Comparison of ENCODE assay signal across 13 mouse cellular contexts in the genomic region with DNA sequence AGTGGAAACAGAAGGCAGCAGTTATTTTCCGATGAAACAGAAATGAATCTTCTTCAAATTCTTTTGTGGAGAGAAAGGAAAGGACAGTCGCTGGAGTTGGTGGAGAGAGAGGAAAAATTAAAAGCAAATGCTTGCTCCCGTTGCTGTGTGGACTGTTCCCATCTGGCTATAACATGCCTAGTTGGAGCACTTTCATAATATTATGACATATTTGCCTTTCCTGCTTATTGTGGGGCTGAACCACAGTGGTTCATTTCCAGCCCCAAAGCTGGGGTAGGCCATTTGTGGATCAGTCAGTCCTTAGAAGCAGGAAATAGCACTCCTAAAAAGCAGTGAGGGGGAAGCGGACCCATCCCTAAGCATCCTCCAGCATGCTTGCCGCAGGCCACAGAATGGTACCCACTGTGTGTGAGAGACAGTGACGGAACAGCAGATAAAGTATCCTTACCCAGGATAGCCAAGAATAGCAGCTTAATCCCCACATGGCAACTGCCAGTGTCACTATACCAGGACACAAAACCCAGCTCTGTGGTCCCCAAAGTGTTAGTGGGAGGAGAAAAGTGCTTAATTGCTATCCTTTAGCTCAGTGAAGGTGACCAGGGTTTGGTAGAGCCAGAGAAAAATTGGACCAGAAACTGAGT.
DNase-seq lines count a peak whose midpoint lies in the region; ATAC-seq and TF ChIP-seq lines count a peak whose summit lies in the region.
"Had no signal": no experiment of that assay in that cellular context is flagged by ENCODE, and none has a peak within 500 bp of the region (broad histone marks: within the 10 kb centered on the region; RNA-seq: fewer than 3 reads in every experiment).

No protein-coding gene starts in this region.

- H3K9ac ChIP-seq in embryonic facial prominence, embryonic 12.5 days = no peak overlapping the region
- H3K9ac ChIP-seq in midbrain, embryonic 11.5 days (ENCODE audit: low read length) = no peak overlapping the region
- H3K9ac ChIP-seq: limb, embryonic 13.5 days; lung, embryonic 15.5 days had no signal

- no peak for TF ChIP-seq POLR2A in thymus, adult 2 months (IDR thresholded peaks at IDR 0.05; ENCODE audit: control insufficient read depth, extremely low read depth, insufficient read depth, low read length, poor library complexity)

- TF ChIP-seq CTCF in thymus, adult 2 months (IDR thresholded peaks at IDR 0.05; ENCODE audit: borderline replicate concordance, control insufficient read depth, extremely low read depth, insufficient read depth, low read length, poor library complexity) = no peak

- H3K4me2 ChIP-seq in embryonic facial prominence, embryonic 12.5 days (replicated peaks) = no peak overlapping the region
- H3K4me2 ChIP-seq in midbrain, embryonic 11.5 days = 0 out of 2 replicates have a peak overlapping the region, but pooled peaks have one; percentile 26
- H3K4me2 ChIP-seq: limb, embryonic 13.5 days; lung, embryonic 15.5 days had no signal

- WGBS in embryonic facial prominence, embryonic 12.5 days = 58% methylated on average over 6 of the region's 6 CpGs
- 62% methylated on average over 6 of the region's 6 CpGs for WGBS in embryonic facial prominence, embryonic 10.5 days
- 57% methylated on average over 6 of the region's 6 CpGs for WGBS in midbrain, embryonic 11.5 days
- WGBS in thymus, adult 2 months = 93% methylated on average over 6 of the region's 6 CpGs

- 0 out of 2 replicates have a peak overlapping the region, but pooled peaks have one; percentile 5 for H3K27ac ChIP-seq in embryonic facial prominence, embryonic 12.5 days
- H3K27ac ChIP-seq in embryonic facial prominence, embryonic 10.5 days (replicated peaks) = no peak overlapping the region; the same call in 1 of the 2 replicates
- peak overlapping the region; percentile 71 for H3K27ac ChIP-seq in midbrain, embryonic 11.5 days (ENCODE audit: low read depth, low read length)
- H3K27ac ChIP-seq in thymus, adult 2 months (ENCODE audit: control insufficient read depth, insufficient read depth, low read length) = no peak overlapping the region
- H3K27ac ChIP-seq: limb, embryonic 13.5 days; lung, embryonic 15.5 days had no signal

- no peak for DNase-seq in embryonic facial prominence, embryonic 10.5 days (ENCODE audit: low spot score)
- DNase-seq in right cerebral cortex, postnatal 4 days = peak; percentile 8
- no peak for DNase-seq in right cerebral cortex, postnatal 14 days
- DNase-seq in midbrain, embryonic 11.5 days (ENCODE audit: low spot score, missing footprints) = peak; percentile 85
- no peak for DNase-seq in adipocyte (ENCODE audit: low spot score)
- no peak for DNase-seq in thymus, adult 2 months
- DNase-seq: cerebellum, adult 18-20 months; heart, postnatal 14 days; kidney, adult 18-20 months had no signal

- no peaks in the 10 kb centered on the region for H3K27me3 ChIP-seq in embryonic facial prominence, embryonic 12.5 days
- peaks cover 6% of the 10 kb centered on the region; the same call in 1 of the 2 replicates for H3K27me3 ChIP-seq in embryonic facial prominence, embryonic 10.5 days (replicated peaks; ENCODE audit: low read depth, poor library complexity, severe bottlenecking)
- H3K27me3 ChIP-seq in midbrain, embryonic 11.5 days (ENCODE audit: control insufficient read depth, insufficient read depth, low read length) = no peaks in the 10 kb centered on the region
- no peaks in the 10 kb centered on the region for H3K27me3 ChIP-seq in thymus, adult 2 months (ENCODE audit: control insufficient read depth, insufficient read depth, low read length)
- H3K27me3 ChIP-seq: limb, embryonic 13.5 days; lung, embryonic 15.5 days had no signal

- H3K4me3 ChIP-seq in embryonic facial prominence, embryonic 12.5 days = no peak overlapping the region
- H3K4me3 ChIP-seq in embryonic facial prominence, embryonic 10.5 days = no peak overlapping the region
- no peak overlapping the region for H3K4me3 ChIP-seq in midbrain, embryonic 11.5 days (ENCODE audit: low read depth, low read length)
- H3K4me3 ChIP-seq in thymus, adult 2 months (ENCODE audit: control insufficient read depth, insufficient read depth, low read length) = no peak overlapping the region
- H3K4me3 ChIP-seq: limb, embryonic 13.5 days; lung, embryonic 15.5 days had no signal

- H3K36me3 ChIP-seq in embryonic facial prominence, embryonic 12.5 days = no peaks in the 10 kb centered on the region
- H3K36me3 ChIP-seq in embryonic facial prominence, embryonic 10.5 days (replicated peaks) = no peaks in the 10 kb centered on the region
- no peaks in the 10 kb centered on the region for H3K36me3 ChIP-seq in midbrain, embryonic 11.5 days (ENCODE audit: control insufficient read depth, insufficient read depth, low read length)
- H3K36me3 ChIP-seq in thymus, adult 2 months (ENCODE audit: control insufficient read depth, insufficient read depth, low read length) = no peaks in the 10 kb centered on the region
- H3K36me3 ChIP-seq: limb, embryonic 13.5 days; lung, embryonic 15.5 days had no signal

- no peak for ATAC-seq in embryonic facial prominence, embryonic 12.5 days (ENCODE audit: insufficient number of reproducible peaks, insufficient read depth, low FRiP score, low TSS enrichment)
- ATAC-seq in midbrain, embryonic 11.5 days (ENCODE audit: low FRiP score) = peak; percentile 61; the same call in 1 of the 2 replicates
- no peak for ATAC-seq in megakaryocyte progenitor cell, adult 5-6 weeks (replicated peaks; ENCODE audit: poor library complexity)

- H3K4me1 ChIP-seq in embryonic facial prominence, embryonic 12.5 days = peaks cover 12% of the 10 kb centered on the region
- H3K4me1 ChIP-seq in embryonic facial prominence, embryonic 10.5 days = peaks cover 13% of the 10 kb centered on the region
- H3K4me1 ChIP-seq in midbrain, embryonic 11.5 days (ENCODE audit: control insufficient read depth, insufficient read depth, low read length) = peaks cover 17% of the 10 kb centered on the region
- no peaks in the 10 kb centered on the region for H3K4me1 ChIP-seq in thymus, adult 2 months (replicated peaks; ENCODE audit: control insufficient read depth, insufficient read depth, low read length)

- H3K9me3 ChIP-seq in embryonic facial prominence, embryonic 12.5 days = no peaks in the 10 kb centered on the region
- no peaks in the 10 kb centered on the region for H3K9me3 ChIP-seq in embryonic facial prominence, embryonic 10.5 days
- no peaks in the 10 kb centered on the region for H3K9me3 ChIP-seq in midbrain, embryonic 11.5 days (ENCODE audit: control insufficient read depth, low read length)
- H3K9me3 ChIP-seq: limb, embryonic 13.5 days; lung, embryonic 15.5 days had no signal

Comparison
In these comparisons a context has a peak if more than half of its experiments do, and no peak if none do; other contexts are left out.
1. H3K27ac ChIP-seq: peak in embryonic facial prominence, embryonic 12.5 days (single experiment) and midbrain, embryonic 11.5 days (single experiment); none in embryonic facial prominence, embryonic 10.5 days (single experiment) and thymus, adult 2 months (single experiment).
2. DNase-seq: peak in right cerebral cortex, postnatal 4 days (single experiment) and midbrain, embryonic 11.5 days (single experiment); none in embryonic facial prominence, embryonic 10.5 days (single experiment), right cerebral cortex, postnatal 14 days (single experiment), adipocyte (single experiment) and thymus, adult 2 months (single experiment).